Mouse (Mus musculus) hindbrain, embryonic 10.5 days (tissue): ENCODE measurements around the gene Avpi1. TPM values are rescaled to one million over a fixed set of nuclear protein-coding genes. Genes with fewer than 3 reads are reported as not detected.

ENCODE experiments used
- DNase-seq: peaks from one replicate; pipeline ENCODE4 v3.0.0-alpha.2; 2017; ENCODE audit warnings: low spot score
- H3K27ac ChIP-seq: fragments of 300-500 bp; sonication (generic); 2 replicates; pipeline ENCODE4 v1.5.1; 2016; ENCODE audit warnings: mild to moderate bottlenecking, moderate library complexity
- H3K27me3 ChIP-seq: fragments of 300-500 bp; sonication (generic); 2 replicates; pipeline ENCODE4 v1.6.1; 2016; ENCODE audit warnings: mild to moderate bottlenecking; ENCODE audit not compliant: poor library complexity, insufficient read depth, severe bottlenecking
- H3K36me3 ChIP-seq: fragments of 300-500 bp; sonication (generic); 2 replicates; pipeline ENCODE4 v1.6.1; 2016; ENCODE audit warnings: mild to moderate bottlenecking, moderate library complexity
- H3K4me1 ChIP-seq: fragments of 300-500 bp; sonication (generic); replicated peaks from 2 replicates; pipeline ENCODE4 v1.6.1; 2016; ENCODE audit warnings: mild to moderate bottlenecking
- H3K4me3 ChIP-seq: fragments of 300-500 bp; sonication (generic); 2 replicates; pipeline ENCODE4 v1.5.1; 2016; ENCODE audit warnings: mild to moderate bottlenecking, moderate library complexity
- H3K9me3 ChIP-seq: fragments of 300-500 bp; sonication (generic); 2 replicates; pipeline ENCODE4 v1.6.1; 2016; ENCODE audit warnings: mild to moderate bottlenecking, moderate library complexity
- WGBS: fragments of 180-500 bp; shearing (Covaris S2); methylation state at CpG from one replicate; pipeline ENCODE4 v1.1.7; 2016; 5-methylcytosine and 5-hydroxymethylcytosine counted together
- polyA plus RNA-seq: library from polyadenylated mRNA; unstranded; fragments of >200 nt; fragmentation: Nextera tagmentation; extraction: Ambion mirVana; gene quantifications from 2 replicates; pipeline ENCODE4 v1.2.1, GENCODE M21; 2016

Avpi1 gene
- 17.5 and 19.0 TPM in 2 replicates for polyA plus RNA-seq

GRCm38 (mm10) chr19:42128787-42129508 lies at the start of gene Avpi1:
Gene Avpi1 (minus strand): TSS chr19:42129059.
- Histone ChIP-seq H3K27me3 (peaks cover 17% of the 10 kb centered on the region; the same call in 1 of the 2 replicates), H3K4me1 (peaks cover 29% of the 10 kb centered on the region), H3K9me3 (no peaks in the 10 kb centered on the region), H3K4me3 (peak within 1 kb of the TSS; percentile 76), H3K36me3 (peaks cover 13% of the 10 kb centered on the region), H3K27ac (peak within 1 kb of the TSS; percentile 87)
- under 1% methylated on average over 54 of the region's 54 CpGs for WGBS
- DNase-seq = peak; percentile 97

- Histone ChIP-seq H3K4me1 (no peaks in the 10 kb centered on the region), H3K4me3 (no peak overlapping the region), H3K27ac (no peak overlapping the region), H3K27me3 (no peaks in the 10 kb centered on the region), H3K9me3 (no peaks in the 10 kb centered on the region), H3K36me3 (peaks cover 42% of the 10 kb centered on the region)
- DNase-seq = no peak
- 90% methylated on average over 2 of the region's 2 CpGs for WGBS
Observed at GRCm38 (mm10) chr19:42177461-42177860, 48.6 kb upstream of the Avpi1 start.

GRCm38 (mm10) chr19:42176841-42177240 lies 48.0 kb upstream of the Avpi1 start:
- Histone ChIP-seq H3K9me3 (no peaks in the 10 kb centered on the region), H3K36me3 (peaks cover 38% of the 10 kb centered on the region), H3K4me3 (no peak overlapping the region), H3K27me3 (no peaks in the 10 kb centered on the region), H3K27ac (no peak overlapping the region), H3K4me1 (peaks cover 2% of the 10 kb centered on the region)
- 86% methylated on average over 7 of the region's 7 CpGs for WGBS
- no peak for DNase-seq

DNA sequence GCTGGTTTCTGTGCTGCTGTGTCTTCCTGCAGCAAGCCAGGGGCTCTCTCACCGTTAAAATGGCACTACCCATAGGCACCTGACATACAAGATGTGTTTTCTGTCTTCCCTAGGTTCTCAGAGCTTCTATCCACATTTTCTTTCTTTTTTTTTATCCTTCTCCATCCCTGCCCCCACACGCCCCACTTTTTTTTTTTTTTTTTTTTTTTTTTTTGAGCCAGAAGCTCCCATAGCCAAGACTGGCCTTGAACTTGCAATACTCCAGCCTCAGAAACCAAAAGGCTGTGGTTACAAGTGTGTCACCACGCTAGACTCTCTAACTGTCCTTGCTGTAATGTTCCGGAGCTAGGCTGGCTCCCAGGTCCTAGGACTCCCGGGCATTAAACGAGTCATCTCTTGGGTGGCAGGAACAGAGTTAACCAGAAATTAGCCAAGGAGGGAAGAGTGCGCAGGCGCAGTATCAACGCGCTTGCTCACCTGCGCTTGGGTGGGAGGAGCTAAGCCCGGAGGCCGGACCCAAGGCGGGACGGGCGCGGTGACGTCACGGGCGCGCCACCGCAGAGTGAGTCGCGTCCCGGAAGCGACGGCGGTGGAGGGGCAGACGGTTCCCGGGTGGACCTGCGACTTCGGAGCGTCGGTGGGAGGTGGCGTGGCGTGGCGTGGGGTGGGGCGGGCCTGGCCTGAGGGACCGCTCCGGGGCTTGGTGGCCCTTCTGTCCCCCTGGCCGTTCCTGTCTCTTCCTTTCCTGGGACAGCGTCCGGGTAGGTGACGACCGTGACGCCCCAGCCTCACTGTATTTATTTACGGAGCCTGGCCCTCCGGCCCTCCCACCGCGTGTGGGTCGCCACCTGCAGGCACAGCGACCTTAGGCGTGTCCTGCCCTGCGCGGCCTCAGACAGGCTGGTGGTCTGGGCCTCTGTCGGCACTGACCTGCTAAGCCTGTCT lies 41.4 kb upstream of the Avpi1 start:
- Histone ChIP-seq H3K4me1 (peaks cover 16% of the 10 kb centered on the region), H3K9me3 (no peaks in the 10 kb centered on the region), H3K27me3 (peaks cover 27% of the 10 kb centered on the region), H3K36me3 (no peaks in the 10 kb centered on the region), H3K27ac (peak overlapping the region; percentile 88), H3K4me3 (peak overlapping the region; percentile 99)
- DNase-seq = peak; percentile 91
- 2% methylated on average over 56 of the region's 56 CpGs for WGBS

GRCm38 (mm10) chr19:42169322-42169975 lies 40.6 kb upstream of the Avpi1 start:
- Histone ChIP-seq H3K9me3 (no peaks in the 10 kb centered on the region), H3K4me3 (no peak overlapping the region), H3K36me3 (no peaks in the 10 kb centered on the region), H3K27me3 (peaks cover 31% of the 10 kb centered on the region), H3K4me1 (peaks cover 16% of the 10 kb centered on the region), H3K27ac (no peak overlapping the region)
- 84% methylated on average over 10 of the region's 10 CpGs for WGBS
- DNase-seq = no peak

- Histone ChIP-seq H3K4me3 (no peak overlapping the region), H3K36me3 (no peaks in the 10 kb centered on the region), H3K27ac (no peak overlapping the region), H3K9me3 (no peaks in the 10 kb centered on the region), H3K27me3 (peaks cover 31% of the 10 kb centered on the region), H3K4me1 (peaks cover 16% of the 10 kb centered on the region)
- no peak for DNase-seq
- WGBS = 61% methylated on average over 9 of the region's 9 CpGs
Observed at GRCm38 (mm10) chr19:42167489-42167888, 38.6 kb upstream of the Avpi1 start.

- Histone ChIP-seq H3K27ac (no peak overlapping the region), H3K27me3 (peaks cover 31% of the 10 kb centered on the region), H3K4me3 (no peak overlapping the region), H3K9me3 (no peaks in the 10 kb centered on the region), H3K36me3 (no peaks in the 10 kb centered on the region), H3K4me1 (peaks cover 14% of the 10 kb centered on the region)
- no peak for DNase-seq
- WGBS = 56% methylated on average over 3 of the region's 3 CpGs
Observed at GRCm38 (mm10) chr19:42166766-42167165, 37.9 kb upstream of the Avpi1 start.

GRCm38 (mm10) chr19:42166130-42166529 lies 37.3 kb upstream of the Avpi1 start:
- 6% methylated on average over 12 of the region's 12 CpGs for WGBS
- H3K4me3 ChIP-seq = peak overlapping the region; percentile 31
- H3K27ac ChIP-seq = no peak overlapping the region; the same call in 1 of the 2 replicates
- H3K27me3 ChIP-seq = peaks cover 31% of the 10 kb centered on the region
- H3K36me3 ChIP-seq = no peaks in the 10 kb centered on the region
- peak; percentile 83 for DNase-seq
- no peaks in the 10 kb centered on the region for H3K9me3 ChIP-seq
- H3K4me1 ChIP-seq = peaks cover 8% of the 10 kb centered on the region

GRCm38 (mm10) chr19:42164188-42164587 lies 35.3 kb upstream of the Avpi1 start:
- 69% methylated on average over 7 of the region's 7 CpGs for WGBS
- no peak overlapping the region for H3K27ac ChIP-seq
- no peak overlapping the region for H3K4me3 ChIP-seq
- H3K9me3 ChIP-seq = no peaks in the 10 kb centered on the region
- H3K4me1 ChIP-seq = no peaks in the 10 kb centered on the region
- peaks cover 25% of the 10 kb centered on the region for H3K27me3 ChIP-seq
- DNase-seq = no peak
- H3K36me3 ChIP-seq = no peaks in the 10 kb centered on the region

DNA sequence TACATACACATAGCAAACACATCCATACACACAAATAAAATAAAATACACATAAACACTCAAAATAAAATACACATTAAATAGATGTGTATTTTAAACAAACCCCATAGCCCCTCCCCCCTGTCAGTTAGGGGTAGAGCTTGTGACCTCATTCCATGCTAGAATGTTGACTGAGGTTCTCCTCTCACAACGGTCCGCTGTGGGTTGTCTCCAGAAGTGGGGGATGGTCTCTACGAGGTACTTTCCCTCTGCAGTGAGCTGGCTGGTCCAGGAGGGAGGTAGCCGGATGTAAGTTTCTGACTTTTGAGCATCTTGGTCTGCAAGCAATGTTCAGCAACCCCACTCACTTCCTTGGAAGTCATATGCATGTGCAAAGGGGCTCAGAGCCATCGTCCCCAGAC lies 34.9 kb upstream of the Avpi1 start, which contains the start of gene Zfyve27:
Gene Zfyve27 (plus strand): TSS at position 188 of the 400 bp plus-strand sequence.
- H3K9me3 ChIP-seq = no peaks in the 10 kb centered on the region
- no peak within 1 kb of the TSS for H3K27ac ChIP-seq
- no peaks in the 10 kb centered on the region for H3K36me3 ChIP-seq
- no peak within 1 kb of the TSS for H3K4me3 ChIP-seq
- H3K4me1 ChIP-seq = peaks cover 2% of the 10 kb centered on the region; the same call in 1 of the 2 replicates
- H3K27me3 ChIP-seq = peaks cover 20% of the 10 kb centered on the region
- 81% methylated on average over 5 of the region's 5 CpGs for WGBS
- DNase-seq = no peak

DNA sequence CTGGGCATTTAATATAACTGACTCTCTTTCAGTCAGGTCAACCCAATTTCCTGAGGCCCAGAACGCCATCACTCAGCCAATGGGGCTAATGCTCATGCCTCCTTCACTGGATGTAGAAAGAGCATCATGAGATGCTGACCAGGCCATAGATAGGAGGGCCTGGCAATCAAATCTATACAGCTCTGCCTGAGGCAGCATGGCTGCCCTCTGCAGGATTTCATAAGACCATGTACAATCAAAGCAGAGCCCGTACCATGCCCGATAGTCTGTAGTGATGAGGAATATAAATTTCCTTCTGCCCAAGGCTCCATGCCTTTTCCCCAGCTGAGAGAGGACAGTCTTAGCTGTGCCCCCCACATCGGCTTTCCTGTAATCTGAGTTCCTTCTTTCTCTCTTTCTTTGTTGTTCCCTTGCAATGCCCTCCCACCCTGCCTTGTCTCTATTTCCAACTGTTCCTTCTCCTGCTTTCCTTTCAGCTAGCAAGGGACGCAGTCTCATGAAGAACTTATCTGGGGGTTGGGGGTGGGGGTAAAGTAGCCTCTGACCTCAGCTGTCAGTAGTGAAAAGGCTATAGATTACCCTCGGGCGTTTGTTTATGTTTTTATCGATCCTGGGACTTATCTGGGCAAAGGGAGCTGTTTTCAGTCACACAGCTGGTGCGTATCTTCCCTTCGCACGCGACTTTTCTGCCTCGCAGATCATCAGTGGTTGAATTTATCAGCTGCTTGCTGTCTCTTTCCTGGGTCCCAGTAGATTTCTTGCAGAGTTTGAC lies 29.6 kb upstream of the Avpi1 start:
- Histone ChIP-seq H3K4me1 (peaks cover 14% of the 10 kb centered on the region), H3K27ac (peak overlapping the region; percentile 70), H3K4me3 (no peak overlapping the region), H3K36me3 (no peaks in the 10 kb centered on the region), H3K27me3 (no peaks in the 10 kb centered on the region), H3K9me3 (no peaks in the 10 kb centered on the region)
- peak; percentile 13 for DNase-seq
- WGBS = 59% methylated on average over 13 of the region's 13 CpGs
